In genomic region chr13:92237016-92237415, GRCm38 (mm10) we compare ENCODE assay signal across 22 mouse cellular contexts.
DNase-seq lines count a peak whose midpoint lies in the region; ATAC-seq lines count a peak whose summit lies in the region.
"Had no signal": no experiment of that assay in that cellular context is flagged by ENCODE, and none has a peak within 500 bp of the region (broad histone marks: within the 10 kb centered on the region; RNA-seq: fewer than 3 reads in every experiment).

No protein-coding gene starts in this region.

- ATAC-seq in frontal cortex, adult (ENCODE audit: low TSS enrichment), result peak; percentile 36
- ATAC-seq: forebrain, embryonic 14.5 days; forebrain, postnatal 0 days; hindbrain, postnatal 0 days; inflammation-experienced regulatory T-cells, adult 6 months; Patski had no signal

- DNase-seq in frontal cortex, postnatal 25 days (ENCODE audit: low spot score in 2 of 2), result no peak
- DNase-seq in left cerebral cortex, postnatal 25 days (ENCODE audit: low spot score in 2 of 2), result peak; percentile 16 to 45
- DNase-seq in left cerebral cortex, postnatal 4 days, result no peak
- DNase-seq in telencephalon, adult 2 months (ENCODE audit: low read depth, low spot score), result peak; percentile 32
- no peak for DNase-seq in urinary bladder, postnatal 25 days (ENCODE audit: low spot score)
- DNase-seq: adrenal gland, postnatal 10 days; adrenal gland, postnatal 36 days; cerebellum, adult 11 months; cerebellum, adult 8-10 months; cerebellum, postnatal 10 days; cerebellum, postnatal 36 days; forebrain, postnatal 0 days; gastrocnemius, postnatal 10 days; gastrocnemius, postnatal 36 days; heart, adult 2 months; heart, postnatal 14 days; heart, postnatal 4 days had no signal

- intact Hi-C loops in left cerebral cortex, postnatal 25 days (cut with DNase I), result loop anchor here (1.0 to 5.0 kb wide), 3 partner anchors 10 to 185 kb away; partner anchors contain the start of gene Rasgrf2
- intact Hi-C loops in left cerebral cortex, postnatal 4 days (cut with DNase I), result no loop called here

Comparison
In these comparisons a context has a peak if more than half of its experiments do, and no peak if none do; other contexts are left out.
1. DNase-seq: peak in left cerebral cortex, postnatal 25 days (2 of 2) and telencephalon, adult 2 months (single experiment); none in frontal cortex, postnatal 25 days (0 of 2), left cerebral cortex, postnatal 4 days (single experiment) and urinary bladder, postnatal 25 days (single experiment).